Mouse (Mus musculus): ENCODE measurements around the gene Sipa1l2.

- no peak for TF ChIP-seq GATA1 (IDR thresholded peaks at IDR 0.05; ENCODE audit: low read length)
- TF ChIP-seq TAL1 (IDR thresholded peaks at IDR 0.05; ENCODE audit: low read length), result no peak
These were observed 1.3 kb upstream of the Sipa1l2 start for GRCm38 (mm10) chr8:125570835-125571465.
